Mouse (Mus musculus) layer of hippocampus, postnatal 14 days (tissue): ENCODE measurements at regions not wholly inside any gene's neighbourhood (a gene's known extent, or its start where the extent isn't known, plus 50 kb on each side); places are given as distances from the start of the nearest gene placed in this dataset.

ENCODE experiments used
- DNase-seq, 2 experiments: peaks; one replicate each; pipeline ENCODE4 v3.0.0; 2021 to 2022; ENCODE audit warnings: low spot score in 2 of 2, mixed read lengths in 1 of 2

DNA sequence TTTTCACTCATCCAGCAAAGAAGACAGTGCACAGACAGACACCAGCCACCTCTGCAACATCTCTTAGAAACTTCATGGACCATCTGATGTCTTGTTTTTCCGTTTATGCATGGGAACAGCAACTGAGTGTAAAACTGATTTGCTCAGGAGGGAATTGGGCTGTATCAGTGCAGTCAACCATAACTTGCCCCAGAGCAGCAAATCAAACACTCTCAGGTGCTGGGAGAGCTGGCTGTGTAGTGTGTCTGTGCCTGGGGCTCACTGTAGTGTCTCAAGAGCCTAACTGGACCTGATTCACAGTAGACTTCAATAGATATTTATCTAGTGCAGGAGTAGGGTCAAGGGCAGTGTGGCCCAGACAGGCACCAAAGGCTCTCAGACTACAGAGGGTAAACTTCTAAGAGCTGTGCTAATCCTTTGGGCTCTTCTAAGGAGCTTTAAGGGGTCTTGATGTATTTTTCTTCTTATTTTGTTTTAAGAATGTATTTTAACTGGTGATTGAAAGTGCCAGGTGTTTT lies 50.3 kb upstream of the C1qtnf3 start:
- DNase-seq, result no peak
